Mouse (Mus musculus): ENCODE data around the gene Mars. TPM values are rescaled to one million over a fixed set of nuclear protein-coding genes. Genes with fewer than 3 reads are reported as not detected.
A peak's percentile ranks its signal among the peaks of the same experiment; 100 is the strongest.

Mars gene
- polyA plus RNA-seq, 1 experiment from 2014 or later: 187 TPM

DNA sequence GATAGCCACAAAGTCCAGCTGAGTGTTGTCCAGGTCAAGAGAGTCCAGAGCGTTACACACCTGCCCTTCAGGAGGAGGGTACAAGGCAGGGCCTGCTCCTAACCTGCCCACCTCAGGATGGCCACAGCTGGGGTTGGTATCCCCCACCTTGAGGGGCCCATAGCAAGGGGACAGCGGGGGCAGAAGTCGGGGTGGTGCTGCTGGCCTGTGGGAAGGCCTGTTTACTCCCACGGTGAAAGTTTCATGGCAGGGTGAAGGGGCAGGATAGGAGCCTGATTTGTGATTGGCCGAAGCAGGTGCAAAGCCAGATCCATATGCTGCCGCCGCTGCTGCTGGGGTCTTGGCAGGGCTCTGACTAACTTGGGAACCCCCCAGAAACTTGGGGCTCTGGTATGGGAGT is 18.6 kb upstream of the Mars start:
- H3K36me3 ChIP-seq: peaks cover 48% of the 10 kb centered on the region
- no peak overlapping the region for H3K4me3 ChIP-seq
- peaks cover 21% of the 10 kb centered on the region for H3K4me1 ChIP-seq
- no peak for DNase-seq (ENCODE audit: low spot score)
- H3K27me3 ChIP-seq (ENCODE audit: low read depth, poor library complexity, severe bottlenecking): peaks cover 73% of the 10 kb centered on the region
- no peaks in the 10 kb centered on the region for H3K9me3 ChIP-seq (replicated peaks)
- no peak overlapping the region for H3K27ac ChIP-seq (replicated peaks)
- 90% methylated on average over 7 of the region's 7 CpGs for WGBS

DNA sequence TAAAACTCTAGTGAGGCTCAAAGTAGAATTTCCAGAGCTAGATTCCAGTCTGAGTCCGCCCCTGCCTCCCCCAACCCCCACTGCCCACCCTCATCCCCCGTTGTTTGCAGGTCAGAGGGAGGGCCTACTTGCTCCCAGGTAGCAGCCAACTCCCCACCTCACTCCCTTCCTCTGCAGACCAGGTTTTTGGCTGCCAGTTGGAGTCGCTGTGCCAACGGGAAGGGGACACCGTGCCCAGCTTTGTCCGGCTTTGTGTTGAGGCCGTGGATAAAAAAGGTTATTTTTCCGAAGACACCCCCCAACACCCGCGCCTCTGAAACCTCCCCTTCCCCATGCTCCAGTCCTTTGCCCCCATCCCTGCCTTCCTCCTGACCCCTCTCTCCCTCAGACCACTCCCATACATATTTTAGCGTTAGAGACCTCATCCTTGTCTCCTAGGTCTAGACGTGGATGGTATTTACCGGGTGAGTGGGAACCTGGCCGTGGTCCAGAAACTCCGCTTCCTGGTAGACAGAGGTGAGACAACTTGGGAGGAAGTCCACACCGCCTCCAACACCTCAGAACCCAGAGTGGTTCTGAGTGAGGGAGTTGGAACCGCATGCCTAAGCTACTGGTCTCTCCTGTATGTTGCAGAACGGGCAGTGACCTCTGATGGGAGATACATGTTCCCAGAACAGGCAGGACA is 16.0 kb upstream of the Mars start:
- no peak for DNase-seq (ENCODE audit: low spot score)
- H3K27me3 ChIP-seq (ENCODE audit: low read depth, poor library complexity, severe bottlenecking): peaks cover 98% of the 10 kb centered on the region
- peaks cover 28% of the 10 kb centered on the region for H3K36me3 ChIP-seq
- WGBS: 51% methylated on average over 18 of the region's 18 CpGs
- H3K9me3 ChIP-seq (replicated peaks): no peaks in the 10 kb centered on the region
- peaks cover 20% of the 10 kb centered on the region for H3K4me1 ChIP-seq
- H3K27ac ChIP-seq (replicated peaks): no peak overlapping the region
- H3K4me3 ChIP-seq: no peak overlapping the region

DNA sequence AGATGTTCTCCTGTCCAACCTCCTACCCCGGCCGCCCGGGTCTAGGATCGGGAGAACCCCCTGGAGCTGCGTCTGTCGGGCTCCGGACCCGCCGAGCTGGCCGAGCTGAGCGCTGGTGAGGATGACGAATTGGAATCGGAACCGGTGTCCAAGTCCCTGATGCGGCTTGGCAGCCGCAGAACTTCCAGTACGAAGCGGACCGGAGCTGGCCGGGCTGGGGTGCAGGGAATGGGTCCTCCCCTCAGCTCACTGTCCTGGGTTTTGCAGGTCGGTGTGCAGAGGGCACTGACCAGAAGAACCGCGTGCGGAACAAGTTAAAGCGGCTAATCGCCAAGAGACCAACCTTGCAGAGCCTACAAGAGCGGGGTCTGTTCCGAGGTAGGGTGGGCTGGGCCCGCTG is 15.2 kb upstream of the Mars start:
- Histone ChIP-seq H3K36me3 (peaks cover 20% of the 10 kb centered on the region), H3K27ac (replicated peaks) (peak overlapping the region; percentile 19; the same call in 1 of the 2 replicates), H3K4me1 (peaks cover 15% of the 10 kb centered on the region), H3K4me3 (peak overlapping the region; percentile 56), H3K9me3 (replicated peaks) (no peaks in the 10 kb centered on the region), H3K27me3 (ENCODE audit: low read depth, poor library complexity, severe bottlenecking) (peaks cover 99% of the 10 kb centered on the region)
- whole genome bisulfite sequencing: 5% methylated on average over 29 of the region's 29 CpGs
- no peak for DNase-seq (ENCODE audit: low spot score)

DNA sequence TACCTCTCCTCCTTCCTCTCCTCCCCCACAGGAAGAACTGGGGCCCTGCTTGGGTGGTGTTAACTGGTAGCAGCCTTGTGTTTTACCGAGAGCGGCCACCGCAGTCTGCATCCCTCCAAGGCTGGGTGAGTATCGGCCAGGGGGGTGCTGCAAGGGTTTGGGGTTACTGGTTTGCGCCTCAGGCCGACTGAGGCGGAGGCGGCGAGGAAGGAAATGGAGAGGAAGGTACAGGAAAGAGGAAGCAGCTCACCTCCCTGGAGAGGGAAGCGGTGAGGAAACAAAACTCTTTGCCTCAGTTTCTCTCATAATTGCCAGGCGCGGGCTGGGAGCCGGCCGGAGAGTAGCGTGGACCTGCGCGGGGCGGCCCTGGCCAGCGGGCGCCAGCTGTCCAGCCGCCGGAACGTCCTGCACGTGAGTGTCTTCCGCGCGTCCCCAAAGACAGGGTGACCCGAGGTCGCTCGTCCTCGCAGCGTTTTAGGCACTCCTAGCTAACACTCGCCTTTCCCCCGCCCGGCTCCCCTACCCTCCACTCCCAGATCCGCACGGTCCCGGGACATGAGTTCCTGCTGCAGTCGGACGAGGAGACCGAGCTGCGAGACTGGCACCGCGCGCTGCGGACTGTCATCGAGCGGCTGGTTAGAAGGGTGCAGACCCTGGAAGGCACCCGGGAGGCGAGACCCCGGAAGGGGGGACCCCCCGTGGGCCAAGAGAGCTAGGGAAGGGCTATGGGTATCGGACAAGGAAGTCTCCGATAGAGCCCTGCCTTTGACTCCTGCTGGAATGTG is 14.6 kb upstream of the Mars start:
- Histone ChIP-seq H3K27ac (replicated peaks) (peak overlapping the region; percentile 19; the same call in 1 of the 2 replicates), H3K4me1 (peaks cover 15% of the 10 kb centered on the region), H3K27me3 (ENCODE audit: low read depth, poor library complexity, severe bottlenecking) (peaks cover 95% of the 10 kb centered on the region), H3K4me3 (peak overlapping the region; percentile 56), H3K9me3 (replicated peaks) (no peaks in the 10 kb centered on the region), H3K36me3 (peaks cover 14% of the 10 kb centered on the region)
- under 1% methylated on average over 54 of the region's 54 CpGs for WGBS
- DNase-seq (ENCODE audit: low spot score): peak; percentile 64

GRCm38 (mm10) chr10:127325454-127326016 is 13.9 kb upstream of the Mars start:
- H3K27ac ChIP-seq (replicated peaks): no peak overlapping the region
- H3K4me3 ChIP-seq: peak overlapping the region; percentile 56
- H3K9me3 ChIP-seq (replicated peaks): no peaks in the 10 kb centered on the region
- H3K36me3 ChIP-seq: peaks cover 7% of the 10 kb centered on the region; the same call in 1 of the 2 replicates
- DNase-seq (ENCODE audit: low spot score): no peak
- WGBS: 32% methylated on average over 14 of the region's 14 CpGs
- H3K4me1 ChIP-seq: peaks cover 15% of the 10 kb centered on the region
- H3K27me3 ChIP-seq (ENCODE audit: low read depth, poor library complexity, severe bottlenecking): peaks cover 89% of the 10 kb centered on the region

DNA sequence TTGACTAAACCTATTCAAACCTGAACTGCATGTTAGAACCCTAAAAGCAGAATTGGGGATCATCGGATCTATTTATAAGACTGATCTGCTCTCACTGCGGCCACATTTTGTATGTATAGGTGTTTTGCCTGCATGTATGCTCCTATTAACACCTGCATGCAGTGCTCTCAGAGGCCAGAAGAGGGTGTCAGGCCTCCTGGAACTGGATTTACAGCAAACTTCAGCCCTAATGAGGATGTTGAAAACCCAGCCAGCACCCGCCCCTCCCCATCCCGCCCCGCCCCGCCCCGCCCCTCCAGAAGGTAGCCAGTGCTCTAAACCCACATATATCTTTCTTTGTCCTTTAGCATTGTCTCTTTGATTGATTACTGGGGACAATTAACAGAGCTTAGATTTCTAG is 12.9 kb upstream of the Mars start:
- 12% methylated on average over 7 of the region's 7 CpGs for WGBS
- peak; percentile 52 for DNase-seq (ENCODE audit: low spot score)
- no peak overlapping the region for H3K4me3 ChIP-seq

DNA sequence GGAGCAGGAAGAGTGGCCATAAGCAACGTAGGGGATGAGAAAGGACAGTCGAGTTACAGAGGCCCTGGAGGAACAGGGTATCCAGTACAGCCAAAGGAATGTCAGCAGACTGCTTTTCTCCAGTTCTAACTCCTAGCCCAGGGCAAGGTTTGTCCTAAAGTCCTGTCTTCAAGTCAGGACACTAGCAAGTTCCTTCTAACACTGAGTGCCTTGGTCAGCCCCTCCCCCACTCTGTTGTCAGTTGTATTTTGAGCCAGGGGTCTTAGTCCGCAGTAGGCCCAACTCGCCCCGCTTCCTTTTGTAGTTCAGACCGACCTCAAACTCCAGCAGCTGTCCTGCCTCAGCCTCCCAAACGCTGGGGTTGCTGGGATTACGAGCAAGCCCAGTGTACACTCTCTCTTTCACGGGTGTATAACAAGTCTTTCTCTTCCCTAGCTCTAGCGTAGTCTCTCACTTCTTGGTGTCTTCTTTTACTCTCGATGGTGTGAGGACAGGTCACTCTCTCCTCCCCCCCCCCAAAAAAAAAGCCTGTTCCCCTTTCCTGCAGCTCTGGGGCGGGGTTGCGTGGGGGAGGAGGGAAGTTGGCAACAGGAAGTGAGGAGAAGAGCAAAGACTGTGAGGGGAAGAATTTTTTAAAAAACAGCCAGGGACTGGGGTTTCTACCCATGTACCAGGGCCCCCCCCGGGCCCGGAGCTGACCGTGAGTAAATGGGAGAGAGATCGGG is 11.7 kb upstream of the Mars start:
- H3K27me3 ChIP-seq (ENCODE audit: low read depth, poor library complexity, severe bottlenecking): peaks cover 66% of the 10 kb centered on the region
- WGBS: 78% methylated on average over 17 of the region's 17 CpGs
- DNase-seq (ENCODE audit: low spot score): no peak
- no peak overlapping the region for H3K4me3 ChIP-seq
- peaks cover 15% of the 10 kb centered on the region for H3K4me1 ChIP-seq
- H3K9me3 ChIP-seq (replicated peaks): no peaks in the 10 kb centered on the region
- H3K36me3 ChIP-seq: no peaks in the 10 kb centered on the region
- H3K27ac ChIP-seq (replicated peaks): no peak overlapping the region

More for the DNA sequence above, 12.9 kb upstream of the Mars start:
- Histone ChIP-seq H3K9me3 (replicated peaks) (no peaks in the 10 kb centered on the region), H3K36me3 (no peaks in the 10 kb centered on the region), H3K27ac (replicated peaks) (no peak overlapping the region), H3K27me3 (ENCODE audit: low read depth, poor library complexity, severe bottlenecking) (peaks cover 78% of the 10 kb centered on the region), H3K4me1 (peaks cover 15% of the 10 kb centered on the region)

DNA sequence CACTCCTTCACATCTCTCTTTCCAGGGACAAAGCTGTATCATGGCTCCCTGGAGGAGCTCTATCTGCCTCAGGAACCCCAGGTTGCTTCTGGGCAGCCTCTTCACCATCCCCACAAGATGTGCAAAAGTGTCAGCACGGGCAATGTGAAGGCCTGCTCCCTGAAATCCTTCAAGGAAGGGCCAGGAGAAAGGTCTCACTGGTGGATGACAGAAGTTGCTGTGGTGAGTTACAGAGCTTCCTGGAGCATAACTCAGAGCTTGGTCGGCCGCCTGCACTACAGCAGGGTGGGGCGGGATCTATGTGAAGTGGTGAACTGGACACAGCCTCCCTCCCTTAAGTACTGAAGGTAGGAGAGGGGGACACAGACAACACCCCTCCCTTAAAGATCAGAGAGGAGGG is 11.1 kb upstream of the Mars start:
- 82% methylated on average over 4 of the region's 4 CpGs for WGBS
- Histone ChIP-seq H3K36me3 (no peaks in the 10 kb centered on the region), H3K27me3 (ENCODE audit: low read depth, poor library complexity, severe bottlenecking) (peaks cover 60% of the 10 kb centered on the region), H3K27ac (replicated peaks) (no peak overlapping the region), H3K9me3 (replicated peaks) (no peaks in the 10 kb centered on the region), H3K4me3 (no peak overlapping the region), H3K4me1 (peaks cover 15% of the 10 kb centered on the region)
- DNase-seq (ENCODE audit: low spot score): no peak

GRCm38 (mm10) chr10:127322178-127322577 is 10.6 kb upstream of the Mars start:
- no peak for DNase-seq (ENCODE audit: low spot score)
- WGBS: 73% methylated on average over 13 of the region's 13 CpGs
- H3K27me3 ChIP-seq (ENCODE audit: low read depth, poor library complexity, severe bottlenecking): peaks cover 55% of the 10 kb centered on the region
- H3K27ac ChIP-seq (replicated peaks): no peak overlapping the region
- no peaks in the 10 kb centered on the region for H3K36me3 ChIP-seq
- H3K4me3 ChIP-seq: no peak overlapping the region
- no peaks in the 10 kb centered on the region for H3K9me3 ChIP-seq (replicated peaks)
- H3K4me1 ChIP-seq: peaks cover 15% of the 10 kb centered on the region

DNA sequence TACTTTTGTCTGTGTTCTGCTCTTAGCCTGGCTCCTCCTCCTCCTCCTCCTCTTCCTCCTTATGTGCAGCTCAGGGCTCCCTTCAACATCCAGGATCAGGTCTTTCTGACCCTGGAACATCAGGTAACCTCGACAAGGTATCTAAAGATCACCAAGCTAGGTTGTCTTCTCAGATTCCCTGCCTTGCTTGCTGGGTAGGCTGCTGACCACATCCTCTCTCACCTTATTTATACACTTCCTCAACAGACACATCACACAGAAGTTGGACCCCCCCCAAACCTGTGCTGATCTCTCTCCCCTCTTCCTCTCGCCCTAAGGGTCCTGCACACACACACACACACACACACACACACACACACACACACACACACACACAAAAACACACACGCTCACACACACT is 10.0 kb upstream of the Mars start, which contains the start of gene Arhgap9:
Gene Arhgap9 (plus strand): TSS at position 344 of the 400 bp plus-strand sequence.
- H3K27me3 ChIP-seq (ENCODE audit: low read depth, poor library complexity, severe bottlenecking): peaks cover 50% of the 10 kb centered on the region
- no peak for DNase-seq (ENCODE audit: low spot score)
- 81% methylated on average over 3 of the region's 3 CpGs for WGBS

GRCm38 (mm10) chr10:127319969-127320368 is 8.4 kb upstream of the Mars start:
- H3K36me3 ChIP-seq: no peaks in the 10 kb centered on the region
- no peak overlapping the region for H3K4me3 ChIP-seq
- H3K27ac ChIP-seq (replicated peaks): no peak overlapping the region
- no peaks in the 10 kb centered on the region for H3K4me1 ChIP-seq
- DNase-seq (ENCODE audit: low spot score): no peak
- 81% methylated on average over 7 of the region's 7 CpGs for WGBS
- H3K9me3 ChIP-seq (replicated peaks): no peaks in the 10 kb centered on the region
- H3K27me3 ChIP-seq (ENCODE audit: low read depth, poor library complexity, severe bottlenecking): peaks cover 33% of the 10 kb centered on the region

More for the DNA sequence above, 10.0 kb upstream of the Mars start, which contains the start of gene Arhgap9:
- Histone ChIP-seq H3K9me3 (replicated peaks) (no peaks in the 10 kb centered on the region), H3K4me3 (no peak within 1 kb of the TSS), H3K27ac (replicated peaks) (no peak within 1 kb of the TSS), H3K4me1 (peaks cover 11% of the 10 kb centered on the region), H3K36me3 (no peaks in the 10 kb centered on the region)

- Histone ChIP-seq H3K9me3 (replicated peaks) (no peaks in the 10 kb centered on the region), H3K4me3 (no peak overlapping the region), H3K36me3 (no peaks in the 10 kb centered on the region), H3K27me3 (ENCODE audit: low read depth, poor library complexity, severe bottlenecking) (peaks cover 14% of the 10 kb centered on the region), H3K4me1 (no peaks in the 10 kb centered on the region), H3K27ac (replicated peaks) (no peak overlapping the region)
- 53% methylated on average over 4 of the region's 4 CpGs for WGBS
- no peak for DNase-seq (ENCODE audit: low spot score)
Measured at GRCm38 (mm10) chr10:127318009-127318408, 6.4 kb upstream of the Mars start.

All from midbrain, embryonic 10.5 days (tissue).